Mouse (Mus musculus): ENCODE results near the gene 1700025G04Rik. TPM values are rescaled to one million over a fixed set of nuclear protein-coding genes. Genes with fewer than 3 reads are reported as not detected.
"Not testable (repeated sequence)": the region's sequence is repeated elsewhere in the genome, so short reads cannot be mapped to it uniquely, and the experiment has no call there.

1700025G04Rik gene
- polyA plus RNA-seq, 1 experiment from 2014 or later, result 29.1 TPM

DNA sequence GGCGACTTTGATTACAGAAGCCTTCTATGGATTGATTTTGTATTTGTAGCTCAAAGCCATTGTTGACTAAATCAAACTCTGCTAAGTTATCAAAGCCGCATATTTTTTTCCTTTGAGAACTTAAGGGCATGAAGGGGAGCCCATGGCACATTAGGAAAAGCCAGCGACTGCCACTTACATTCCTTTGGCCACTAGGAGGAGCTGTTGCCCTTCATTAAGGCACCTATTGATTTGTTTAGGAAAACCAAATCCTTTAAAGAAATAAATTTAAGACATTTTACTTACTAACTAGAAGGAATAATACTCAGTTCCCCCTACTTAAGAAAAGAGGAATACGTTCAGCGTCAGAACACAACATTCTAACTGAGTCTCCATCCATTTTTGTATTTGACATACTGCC, 269.5 kb downstream of the 1700025G04Rik start:
- H3K36me3 ChIP-seq (ENCODE audit: poor library complexity, severe bottlenecking), result peaks cover 27% of the 10 kb centered on the region
- H3K9ac ChIP-seq, result no peak overlapping the region
- WGBS, result 37% methylated on average over 5 of the region's 5 CpGs
- no peaks in the 10 kb centered on the region for H3K9me3 ChIP-seq (replicated peaks)
- no peak overlapping the region for H3K4me3 ChIP-seq
- peak; percentile 48; the same call in 1 of the 2 replicates for ATAC-seq
- H3K27ac ChIP-seq, result no peak overlapping the region
- peaks cover 5% of the 10 kb centered on the region for H3K4me1 ChIP-seq
- H3K27me3 ChIP-seq, result no peaks in the 10 kb centered on the region
- H3K4me2 ChIP-seq, result no peak overlapping the region

DNA sequence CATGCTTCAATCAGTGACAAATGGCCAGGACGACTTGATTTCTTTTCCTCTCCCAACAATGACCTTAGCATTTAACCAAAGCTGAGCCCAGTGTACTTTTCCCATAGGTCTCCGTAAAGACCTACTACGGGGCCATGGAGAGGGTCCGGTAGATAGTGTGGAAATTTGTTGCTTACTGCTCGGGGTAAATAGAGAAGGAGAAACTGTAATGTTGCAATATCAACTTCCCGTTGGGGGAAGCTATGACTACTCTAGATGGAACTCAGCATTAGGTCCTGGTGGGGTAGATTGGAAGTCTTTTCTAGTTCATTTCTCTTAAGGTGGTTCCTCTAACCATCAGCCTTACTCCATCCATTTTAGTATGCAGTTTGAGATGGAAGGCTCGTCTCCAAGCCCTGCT, 270.7 kb downstream of the 1700025G04Rik start:
- WGBS, result 91% methylated on average over 7 of the region's 7 CpGs
- no peak overlapping the region for H3K27ac ChIP-seq
- H3K9ac ChIP-seq, result no peak overlapping the region
- ATAC-seq, result no peak
- no peaks in the 10 kb centered on the region for H3K4me1 ChIP-seq
- no peak overlapping the region for H3K4me3 ChIP-seq
- H3K9me3 ChIP-seq (replicated peaks), result no peaks in the 10 kb centered on the region
- H3K4me2 ChIP-seq, result no peak overlapping the region
- H3K36me3 ChIP-seq (ENCODE audit: poor library complexity, severe bottlenecking), result peaks cover 27% of the 10 kb centered on the region
- no peaks in the 10 kb centered on the region for H3K27me3 ChIP-seq

DNA sequence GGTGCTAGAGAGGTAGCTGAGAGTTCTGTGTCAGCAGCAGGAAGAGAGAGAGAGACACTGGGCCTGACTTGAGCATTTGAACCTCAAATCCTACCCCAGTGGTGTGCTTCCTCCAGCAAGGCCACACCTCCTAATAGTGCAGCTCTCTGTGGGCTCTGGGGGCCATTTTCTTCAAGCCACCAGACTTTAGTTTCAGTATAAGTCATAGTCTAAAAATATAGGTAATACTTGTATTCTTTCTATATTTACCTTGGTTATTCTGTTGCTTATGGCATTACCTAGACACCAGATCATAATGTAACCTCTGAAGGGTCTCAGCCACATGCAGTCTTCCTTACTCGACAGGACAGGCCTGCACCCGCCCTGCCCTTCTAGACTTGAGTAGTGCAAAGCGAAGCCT, 273.9 kb downstream of the 1700025G04Rik start:
- H3K9ac ChIP-seq, result no peak overlapping the region
- H3K27me3 ChIP-seq, result no peaks in the 10 kb centered on the region
- no peak overlapping the region for H3K4me3 ChIP-seq
- no peak for ATAC-seq
- H3K9me3 ChIP-seq (replicated peaks), result no peaks in the 10 kb centered on the region
- WGBS, result 84% methylated on average over 3 of the region's 3 CpGs
- H3K27ac ChIP-seq, result no peak overlapping the region
- no peak overlapping the region for H3K4me2 ChIP-seq
- H3K36me3 ChIP-seq (ENCODE audit: poor library complexity, severe bottlenecking), result peaks cover 40% of the 10 kb centered on the region
- H3K4me1 ChIP-seq, result no peaks in the 10 kb centered on the region

DNA sequence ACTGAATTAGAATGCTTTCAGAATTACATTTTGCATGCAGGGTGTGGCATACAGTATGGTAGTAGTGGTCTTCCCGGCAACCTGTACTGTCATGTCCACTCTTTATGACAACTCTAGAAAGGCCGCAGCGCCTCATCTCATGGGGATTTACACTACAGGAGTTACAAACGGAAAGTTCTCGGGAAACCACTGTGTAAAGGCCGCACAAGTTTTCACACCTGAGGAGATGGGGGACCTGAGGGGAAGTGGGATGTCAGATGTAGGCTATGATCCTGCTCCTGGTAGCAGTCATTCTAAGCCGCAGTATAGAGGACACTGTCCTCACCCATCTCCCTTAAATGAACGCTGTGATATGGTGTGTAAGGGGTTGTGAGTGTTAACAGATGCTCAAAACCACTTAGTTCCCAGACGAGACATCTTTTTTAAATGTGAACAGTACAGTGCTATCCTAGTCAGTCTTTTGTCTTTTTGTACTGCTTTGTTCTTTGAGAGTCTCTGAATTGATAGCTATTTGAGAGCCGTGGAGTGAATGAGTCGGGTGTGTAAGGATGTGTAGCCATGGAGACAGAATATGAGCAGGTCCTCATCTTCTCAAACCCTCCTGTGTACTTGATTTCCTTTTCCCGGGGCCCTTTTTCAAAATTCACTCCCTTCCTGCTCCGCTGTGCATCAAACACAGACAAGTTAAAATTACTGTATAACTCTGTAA, 277.8 kb downstream of the 1700025G04Rik start:
- peaks cover 43% of the 10 kb centered on the region for H3K36me3 ChIP-seq (ENCODE audit: poor library complexity, severe bottlenecking)
- 71% methylated on average over 13 of the region's 13 CpGs for WGBS

DNA sequence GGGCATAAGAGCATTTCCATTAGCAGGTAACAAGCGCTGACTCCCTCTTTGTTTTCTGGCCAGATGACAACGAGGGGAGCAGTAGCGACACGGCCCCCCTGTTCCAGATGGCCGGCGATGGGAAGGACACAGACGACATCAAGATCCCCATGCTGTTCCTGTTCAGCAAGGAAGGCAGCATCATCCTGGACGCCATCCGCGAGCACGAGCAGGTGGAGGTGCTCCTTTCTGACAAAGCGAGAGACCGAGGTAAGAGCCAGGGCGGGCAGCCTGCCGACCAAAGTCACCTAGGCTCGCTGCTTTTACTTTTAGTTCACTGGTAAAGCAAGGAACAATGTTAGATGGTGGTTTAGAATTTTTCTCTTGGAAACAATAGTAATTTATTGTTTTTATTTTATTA, 278.5 kb downstream of the 1700025G04Rik start:
- peak; percentile 57; the same call in 1 of the 2 replicates for ATAC-seq
- H3K9me3 ChIP-seq (replicated peaks), result no peaks in the 10 kb centered on the region
- no peaks in the 10 kb centered on the region for H3K27me3 ChIP-seq
- no peak overlapping the region for H3K9ac ChIP-seq
- no peaks in the 10 kb centered on the region for H3K4me1 ChIP-seq
- 85% methylated on average over 16 of the region's 16 CpGs for WGBS
- no peak overlapping the region for H3K4me3 ChIP-seq
- no peak overlapping the region for H3K27ac ChIP-seq
- no peak overlapping the region for H3K4me2 ChIP-seq
- H3K36me3 ChIP-seq (ENCODE audit: poor library complexity, severe bottlenecking), result peaks cover 44% of the 10 kb centered on the region

More for the DNA sequence above, 277.8 kb downstream of the 1700025G04Rik start:
- no peak overlapping the region for H3K9ac ChIP-seq
- H3K4me2 ChIP-seq, result no peak overlapping the region
- H3K4me3 ChIP-seq, result no peak overlapping the region
- H3K4me1 ChIP-seq, result no peaks in the 10 kb centered on the region
- H3K27me3 ChIP-seq, result no peaks in the 10 kb centered on the region
- H3K9me3 ChIP-seq (replicated peaks), result no peaks in the 10 kb centered on the region
- ATAC-seq, result peak; percentile 26; the same call in 1 of the 2 replicates
- H3K27ac ChIP-seq, result no peak overlapping the region

DNA sequence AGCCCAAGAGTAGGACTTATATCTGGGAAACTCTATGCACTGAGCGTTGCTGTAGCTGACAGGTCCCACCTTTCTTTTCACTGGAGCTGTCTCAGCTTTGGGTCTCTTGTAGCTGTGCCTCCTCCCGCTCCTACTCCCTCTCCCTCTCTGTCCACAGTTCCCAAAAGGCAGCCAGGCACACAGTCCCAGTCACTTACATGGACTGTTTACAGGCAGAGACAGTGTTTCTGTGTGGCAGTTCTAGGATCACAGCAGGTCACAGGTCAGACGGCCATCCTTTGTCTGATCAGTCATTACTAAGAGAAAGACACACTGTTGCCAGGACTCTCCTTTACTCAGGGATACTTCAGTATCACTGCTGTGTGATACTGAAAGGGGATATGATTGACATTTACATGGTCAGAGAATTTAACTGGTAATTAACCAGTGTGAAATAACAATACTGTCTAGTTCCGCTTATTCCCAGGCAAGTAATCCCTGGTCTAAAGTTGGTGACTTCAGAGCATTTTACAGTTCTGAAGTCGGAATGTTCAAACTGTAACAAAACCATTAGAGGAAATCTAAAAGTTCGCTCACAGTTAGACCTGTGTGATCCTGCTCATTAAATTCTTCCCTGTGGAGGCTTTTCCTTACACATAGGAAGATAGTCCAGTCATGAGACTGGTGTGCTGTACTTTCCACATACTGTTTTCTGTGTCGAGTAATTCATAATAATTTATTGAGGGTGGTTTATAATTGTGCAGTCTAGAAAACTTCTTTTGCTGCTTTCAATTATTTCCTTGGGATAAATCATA, 279.1 kb downstream of the 1700025G04Rik start:
- Histone ChIP-seq H3K27ac (no peak overlapping the region), H3K9me3 (replicated peaks) (no peaks in the 10 kb centered on the region), H3K4me1 (no peaks in the 10 kb centered on the region), H3K36me3 (ENCODE audit: poor library complexity, severe bottlenecking) (peaks cover 43% of the 10 kb centered on the region), H3K27me3 (no peaks in the 10 kb centered on the region), H3K4me2 (no peak overlapping the region), H3K4me3 (no peak overlapping the region), H3K9ac (no peak overlapping the region)
- WGBS, result 67% methylated on average over 7 of the region's 7 CpGs
- ATAC-seq, result peak; percentile 69; the same call in 1 of the 2 replicates

DNA sequence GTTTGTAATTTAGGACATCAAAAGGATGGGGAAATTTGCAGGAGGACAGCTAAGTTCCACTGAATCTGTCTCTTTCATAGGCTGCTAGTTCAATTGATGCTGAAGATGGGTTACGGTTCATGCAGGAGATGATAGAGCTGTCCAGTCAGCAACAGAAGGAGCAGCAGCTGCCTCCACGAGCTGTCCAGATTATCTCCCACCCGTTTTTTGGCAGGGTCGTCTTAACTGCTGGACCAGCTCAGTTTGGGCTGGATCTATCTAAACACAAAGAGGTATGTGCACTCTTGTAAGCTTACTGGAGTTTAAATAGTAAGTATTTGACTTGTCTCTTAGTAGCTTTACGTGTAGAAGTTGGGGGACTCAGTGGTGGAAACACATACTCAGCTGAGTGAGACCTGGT, 282.6 kb downstream of the 1700025G04Rik start:
- no peaks in the 10 kb centered on the region for H3K9me3 ChIP-seq (replicated peaks)
- H3K36me3 ChIP-seq (ENCODE audit: poor library complexity, severe bottlenecking), result peaks cover 57% of the 10 kb centered on the region
- H3K9ac ChIP-seq, result no peak overlapping the region
- no peaks in the 10 kb centered on the region for H3K4me1 ChIP-seq
- no peak overlapping the region for H3K4me2 ChIP-seq
- H3K27ac ChIP-seq, result no peak overlapping the region
- H3K4me3 ChIP-seq, result no peak overlapping the region
- 90% methylated on average over 5 of the region's 5 CpGs for WGBS
- no peaks in the 10 kb centered on the region for H3K27me3 ChIP-seq
- no peak for ATAC-seq

DNA sequence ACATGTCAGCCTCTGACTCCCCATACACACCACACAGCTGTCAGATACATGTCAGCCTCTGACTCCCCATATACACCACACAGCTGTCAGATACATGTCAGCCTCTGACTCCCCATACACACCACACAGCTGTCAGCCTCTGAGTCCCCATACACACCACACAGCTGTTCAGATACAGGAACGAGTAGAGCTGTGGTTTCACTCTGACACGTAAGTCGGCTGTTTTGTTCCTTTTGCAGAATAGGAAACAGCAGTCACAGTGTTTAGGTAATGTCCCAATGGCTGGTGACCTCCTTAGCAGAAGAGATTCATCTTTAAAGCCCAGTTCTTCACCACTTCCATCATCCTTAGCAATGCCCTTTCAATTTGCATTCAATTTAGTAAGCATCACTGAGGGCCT, 287.1 kb downstream of the 1700025G04Rik start:
- not testable (repeated sequence) for H3K9ac ChIP-seq; H3K4me3 ChIP-seq; H3K4me1 ChIP-seq; H3K27me3 ChIP-seq; H3K9me3 ChIP-seq (replicated peaks); H3K4me2 ChIP-seq; ATAC-seq; H3K27ac ChIP-seq
- H3K36me3 ChIP-seq (ENCODE audit: poor library complexity, severe bottlenecking), result peaks cover 56% of the 10 kb centered on the region
- WGBS, result 77% methylated on average over 3 of the region's 3 CpGs

All from forebrain, embryonic 13.5 days (tissue).